Mouse (Mus musculus) olfactory bulb, adult 2 months (tissue): ENCODE results near the gene Ipo5.

Experiments used
- CTCF ChIP-seq: fragments of 200-500 bp; IDR thresholded peaks from 2 replicates; pipeline ENCODE4 v1.5.1; 2012; ENCODE audit warnings: low read depth, mild to moderate bottlenecking, low read length, moderate library complexity; ENCODE audit not compliant: insufficient read depth
- POLR2A ChIP-seq: fragments of 200-500 bp; IDR thresholded peaks from 2 replicates; pipeline ENCODE4 v1.6.1; 2012; ENCODE audit warnings: mild to moderate bottlenecking, low read depth, low read length, moderate library complexity; ENCODE audit not compliant: insufficient read depth

- TF ChIP-seq POLR2A (no peak), CTCF (no peak)
Observed at GRCm38 (mm10) chr14:120979559-120979958, 68.5 kb downstream of the Ipo5 start.
